Mouse (Mus musculus): ENCODE results near the gene Sf3a1. TPM values are rescaled to one million over a fixed set of nuclear protein-coding genes. Genes with fewer than 3 reads are reported as not detected.

Sf3a1 gene
- polyA plus RNA-seq, 1 experiment from 2014 or later, result 16.5 TPM

DNA sequence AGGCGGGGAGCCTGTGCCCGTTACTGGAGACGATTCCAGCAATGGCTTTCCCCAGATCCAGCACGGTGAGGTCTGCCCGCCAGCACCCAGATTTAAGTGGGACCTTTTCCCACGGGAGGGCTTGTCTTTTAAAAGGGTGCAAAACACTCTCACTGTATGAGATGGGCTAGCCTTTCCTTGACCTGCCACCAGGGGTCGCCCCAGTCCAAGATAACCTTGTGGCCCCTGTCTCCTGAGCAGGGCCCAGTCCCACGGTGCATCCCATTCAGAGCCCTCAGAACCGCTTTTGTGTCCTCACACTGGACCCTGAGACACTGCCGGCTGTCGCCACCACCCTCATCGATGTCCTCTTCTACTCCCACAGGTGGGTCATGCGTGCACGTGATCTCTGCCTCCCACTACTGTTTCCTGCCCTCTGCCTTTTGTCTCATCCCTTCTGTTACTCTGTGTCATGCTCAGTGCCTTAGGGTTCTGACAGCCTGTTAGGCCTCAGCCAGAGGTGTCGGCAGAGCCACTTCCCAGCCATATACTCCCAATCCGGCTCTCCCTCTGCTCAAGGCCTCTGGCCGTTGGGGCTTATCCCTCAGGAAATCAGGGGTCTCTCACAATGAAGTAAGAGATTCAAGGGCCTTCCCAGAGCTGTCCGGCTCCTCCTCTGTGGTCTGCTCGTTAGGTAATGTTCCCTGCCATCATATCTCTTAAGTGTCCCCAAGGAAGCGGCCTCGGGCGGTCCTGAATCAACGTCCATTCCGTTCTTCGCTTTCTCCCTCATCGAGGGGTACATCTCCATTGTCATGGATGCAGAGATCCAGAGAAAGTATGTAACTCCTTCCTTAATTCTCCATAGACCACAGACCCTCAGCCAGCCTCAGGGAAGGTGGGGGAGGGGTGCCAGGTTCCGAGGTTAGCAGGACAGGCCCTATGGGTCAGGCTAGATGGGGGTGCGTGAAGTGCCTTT is 60.6 kb downstream of the Sf3a1 start:
- no peak overlapping the region for H3K27ac ChIP-seq (ENCODE audit: low read depth, low read length)
- H3K9ac ChIP-seq (ENCODE audit: low read depth, low read length), result no peak overlapping the region
- 59% methylated on average over 28 of the region's 28 CpGs for WGBS
- TF ChIP-seq CTCF (IDR thresholded peaks at IDR 0.05; ENCODE audit: low read depth), result peak; percentile 93
- H3K36me3 ChIP-seq (ENCODE audit: control insufficient read depth, insufficient read depth), result peaks cover 1% of the 10 kb centered on the region; the same call in 1 of the 2 replicates
- ATAC-seq, result 0 out of 2 replicates have a peak, but pooled peaks have one; percentile 23
- H3K4me2 ChIP-seq (replicated peaks; ENCODE audit: low read depth), result no peak overlapping the region
- 0 out of 2 replicates have a peak, but pooled peaks cover 2% of the 10 kb centered on the region for H3K4me1 ChIP-seq (replicated peaks; ENCODE audit: control insufficient read depth, insufficient read depth, low read length)
- no peaks in the 10 kb centered on the region for H3K27me3 ChIP-seq (replicated peaks; ENCODE audit: control insufficient read depth, insufficient read depth, low read length)
- no peak overlapping the region for H3K4me3 ChIP-seq (ENCODE audit: low read depth, low read length)
- no peaks in the 10 kb centered on the region for H3K9me3 ChIP-seq (ENCODE audit: control insufficient read depth)

- WGBS, result 73% methylated on average over 17 of the region's 17 CpGs
- no peak for TF ChIP-seq CTCF (IDR thresholded peaks at IDR 0.05; ENCODE audit: low read depth)
- no peak for ATAC-seq
These were observed 62.1 kb downstream of the Sf3a1 start for GRCm38 (mm10) chr11:4222046-4222950.

GRCm38 (mm10) chr11:4223393-4224188 is 63.4 kb downstream of the Sf3a1 start:
- no peak for TF ChIP-seq CTCF (IDR thresholded peaks at IDR 0.05; ENCODE audit: low read depth)
- H3K4me3 ChIP-seq (ENCODE audit: low read depth, low read length), result no peak overlapping the region
- no peak overlapping the region for H3K9ac ChIP-seq (ENCODE audit: low read depth, low read length)
- H3K27me3 ChIP-seq (replicated peaks; ENCODE audit: control insufficient read depth, insufficient read depth, low read length), result no peaks in the 10 kb centered on the region
- no peak overlapping the region for H3K27ac ChIP-seq (ENCODE audit: low read depth, low read length)
- ATAC-seq, result no peak
- H3K9me3 ChIP-seq (ENCODE audit: control insufficient read depth), result no peaks in the 10 kb centered on the region
- no peak overlapping the region for H3K4me2 ChIP-seq (replicated peaks; ENCODE audit: low read depth)
- H3K4me1 ChIP-seq (replicated peaks; ENCODE audit: control insufficient read depth, insufficient read depth, low read length), result no peaks in the 10 kb centered on the region
- H3K36me3 ChIP-seq (ENCODE audit: control insufficient read depth, insufficient read depth), result no peaks in the 10 kb centered on the region
- 41% methylated on average over 5 of the region's 7 CpGs for WGBS

More at GRCm38 (mm10) chr11:4222046-4222950, 62.1 kb downstream of the Sf3a1 start:
- Histone ChIP-seq H3K9ac (ENCODE audit: low read depth, low read length) (no peak overlapping the region), H3K4me1 (replicated peaks; ENCODE audit: control insufficient read depth, insufficient read depth, low read length) (0 out of 2 replicates have a peak, but pooled peaks cover 2% of the 10 kb centered on the region), H3K36me3 (ENCODE audit: control insufficient read depth, insufficient read depth) (no peaks in the 10 kb centered on the region), H3K4me3 (ENCODE audit: low read depth, low read length) (no peak overlapping the region), H3K27me3 (replicated peaks; ENCODE audit: control insufficient read depth, insufficient read depth, low read length) (no peaks in the 10 kb centered on the region), H3K27ac (ENCODE audit: low read depth, low read length) (no peak overlapping the region), H3K4me2 (replicated peaks; ENCODE audit: low read depth) (no peak overlapping the region), H3K9me3 (ENCODE audit: control insufficient read depth) (no peaks in the 10 kb centered on the region)

GRCm38 (mm10) chr11:4224223-4224622 is 64.1 kb downstream of the Sf3a1 start:
- 69% methylated on average over 2 of the region's 2 CpGs for WGBS

DNA sequence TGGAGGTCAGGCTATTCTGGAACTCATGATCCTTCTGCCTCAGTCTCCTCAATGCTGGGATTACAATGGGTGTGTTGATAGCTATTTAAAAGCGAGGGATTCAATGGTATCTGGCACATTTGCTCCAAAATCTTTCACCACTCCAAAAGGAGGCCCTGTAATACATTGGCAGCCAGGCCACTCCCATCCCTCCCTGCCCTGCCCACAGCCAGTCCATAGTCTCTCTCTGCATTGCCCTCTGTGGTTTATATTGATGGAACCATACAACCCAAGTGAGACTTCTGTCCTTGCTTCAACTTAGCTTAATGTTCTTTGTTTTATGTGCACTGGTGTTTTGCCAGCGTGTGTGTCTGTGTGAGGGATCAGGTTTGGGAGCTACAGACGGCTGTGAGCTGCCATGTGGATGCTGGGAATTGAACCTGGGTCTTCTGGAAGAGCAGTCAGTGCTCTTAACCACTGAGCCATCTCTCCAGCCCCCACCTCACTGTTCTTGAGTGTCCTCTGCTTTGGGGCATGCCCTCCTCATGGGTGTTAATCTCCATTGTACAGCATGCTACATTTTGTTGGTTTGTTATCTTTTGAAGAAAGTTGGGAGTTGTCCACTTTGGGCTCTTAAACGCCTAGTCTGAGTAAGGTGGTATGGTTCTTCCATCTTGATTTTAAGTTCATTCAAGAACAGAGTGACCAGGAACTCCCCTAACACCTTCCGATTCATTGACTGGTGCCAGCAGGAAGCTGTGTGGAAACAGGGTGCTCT is 66.6 kb downstream of the Sf3a1 start:
- Histone ChIP-seq H3K4me1 (replicated peaks; ENCODE audit: control insufficient read depth, insufficient read depth, low read length) (no peaks in the 10 kb centered on the region), H3K27ac (ENCODE audit: low read depth, low read length) (no peak overlapping the region), H3K4me3 (ENCODE audit: low read depth, low read length) (no peak overlapping the region), H3K27me3 (replicated peaks; ENCODE audit: control insufficient read depth, insufficient read depth, low read length) (no peaks in the 10 kb centered on the region), H3K9me3 (ENCODE audit: control insufficient read depth) (no peaks in the 10 kb centered on the region), H3K36me3 (ENCODE audit: control insufficient read depth, insufficient read depth) (no peaks in the 10 kb centered on the region), H3K9ac (ENCODE audit: low read depth, low read length) (no peak overlapping the region), H3K4me2 (replicated peaks; ENCODE audit: low read depth) (no peak overlapping the region)
- ATAC-seq, result no peak
- TF ChIP-seq CTCF (IDR thresholded peaks at IDR 0.05; ENCODE audit: low read depth), result no peak
- WGBS, result 81% methylated on average over 5 of the region's 5 CpGs

More at GRCm38 (mm10) chr11:4224223-4224622, 64.1 kb downstream of the Sf3a1 start:
- H3K36me3 ChIP-seq (ENCODE audit: control insufficient read depth, insufficient read depth), result no peaks in the 10 kb centered on the region
- no peak overlapping the region for H3K27ac ChIP-seq (ENCODE audit: low read depth, low read length)
- H3K9me3 ChIP-seq (ENCODE audit: control insufficient read depth), result no peaks in the 10 kb centered on the region
- no peaks in the 10 kb centered on the region for H3K4me1 ChIP-seq (replicated peaks; ENCODE audit: control insufficient read depth, insufficient read depth, low read length)
- no peaks in the 10 kb centered on the region for H3K27me3 ChIP-seq (replicated peaks; ENCODE audit: control insufficient read depth, insufficient read depth, low read length)
- no peak overlapping the region for H3K9ac ChIP-seq (ENCODE audit: low read depth, low read length)
- ATAC-seq, result no peak
- no peak overlapping the region for H3K4me3 ChIP-seq (ENCODE audit: low read depth, low read length)
- no peak for TF ChIP-seq CTCF (IDR thresholded peaks at IDR 0.05; ENCODE audit: low read depth)
- H3K4me2 ChIP-seq (replicated peaks; ENCODE audit: low read depth), result no peak overlapping the region
